Mouse (Mus musculus) c-Kit-positive CD71-positive TER-119-negative erythroid progenitor cells, embryonic 14.5 days (primary cell): ENCODE results near the gene Dpt.
"Not testable (repeated sequence)": the region's sequence is repeated elsewhere in the genome, so short reads cannot be mapped to it uniquely, and the experiment has no call there.

Experiments used
- DNase-seq: peaks from one replicate; pipeline ENCODE4 v3.0.0-alpha.2; 2013; ENCODE audit warnings: low read depth

The Dpt gene

GRCm38 (mm10) chr1:164821307-164821706, 24.9 kb downstream of the Dpt start:
- no peak for DNase-seq

GRCm38 (mm10) chr1:164821821-164822220, 25.4 kb downstream of the Dpt start:
- no peak for DNase-seq

- DNase-seq = no peak
Measured at GRCm38 (mm10) chr1:164822268-164822667, 25.8 kb downstream of the Dpt start.

GRCm38 (mm10) chr1:164824896-164825295, 28.5 kb downstream of the Dpt start:
- DNase-seq = no peak

- no peak for DNase-seq
Measured at GRCm38 (mm10) chr1:164829881-164830280, 33.4 kb downstream of the Dpt start.

- no peak for DNase-seq
Measured at GRCm38 (mm10) chr1:164832459-164832858, 36.0 kb downstream of the Dpt start.

GRCm38 (mm10) chr1:164848616-164849265, 52.3 kb downstream of the Dpt start:
- DNase-seq = no peak

GRCm38 (mm10) chr1:164855700-164856099, 59.3 kb downstream of the Dpt start:
- DNase-seq = not testable (repeated sequence)

GRCm38 (mm10) chr1:164859952-164860351, 63.5 kb downstream of the Dpt start:
- DNase-seq = no peak

- no peak for DNase-seq
Measured at GRCm38 (mm10) chr1:164860782-164861181, 64.3 kb downstream of the Dpt start.

- DNase-seq = no peak
Measured at GRCm38 (mm10) chr1:164861501-164861900, 65.1 kb downstream of the Dpt start.

- DNase-seq = no peak
Measured at GRCm38 (mm10) chr1:164862946-164863883, 66.8 kb downstream of the Dpt start.

- DNase-seq = no peak
Measured at GRCm38 (mm10) chr1:164864666-164865065, 68.2 kb downstream of the Dpt start.

GRCm38 (mm10) chr1:164870694-164871093, 74.2 kb downstream of the Dpt start:
- peak; percentile 7 for DNase-seq
